Mouse (Mus musculus) spleen, postnatal 4 days (tissue): Measurements from ENCODE around the gene Exoc3l4.

Experiments
- DNase-seq, 2 experiments: peaks; one replicate each; pipeline ENCODE4 v3.0.0; 2022; ENCODE audit warnings: low spot score in 2 of 2

Exoc3l4 gene

GRCm38 (mm10) chr12:111434164-111434744, 17.4 kb downstream of the Exoc3l4 start:
- no peak for DNase-seq

GRCm38 (mm10) chr12:111434745-111435327, 18.0 kb downstream of the Exoc3l4 start:
- peak; percentile 56 to 68 for DNase-seq

- DNase-seq = no peak
These were observed 19.4 kb downstream of the Exoc3l4 start for GRCm38 (mm10) chr12:111436170-111436569.

GRCm38 (mm10) chr12:111436640-111437039, 19.8 kb downstream of the Exoc3l4 start:
- DNase-seq = peak in 1 of 2 experiments; percentile 69

- DNase-seq = no peak
These were observed 20.5 kb downstream of the Exoc3l4 start for GRCm38 (mm10) chr12:111437222-111437900.

GRCm38 (mm10) chr12:111438850-111439249, 22.0 kb downstream of the Exoc3l4 start:
- no peak for DNase-seq

- no peak for DNase-seq
These were observed 24.0 kb downstream of the Exoc3l4 start for GRCm38 (mm10) chr12:111440701-111441373.

- no peak for DNase-seq
These were observed 24.7 kb downstream of the Exoc3l4 start for GRCm38 (mm10) chr12:111441523-111441922.

GRCm38 (mm10) chr12:111442309-111443010, 25.6 kb downstream of the Exoc3l4 start, which contains the start of gene Tnfaip2:
Gene Tnfaip2, plus strand, starts transcription at chr12:111442469.
- DNase-seq = peak; percentile 93 to 94

GRCm38 (mm10) chr12:111443011-111443870, 26.4 kb downstream of the Exoc3l4 start:
- DNase-seq = peak; percentile 84 to 87

GRCm38 (mm10) chr12:111443921-111444831, 27.4 kb downstream of the Exoc3l4 start:
- peak in 1 of 2 experiments; percentile 71 for DNase-seq

GRCm38 (mm10) chr12:111445161-111445889, 28.5 kb downstream of the Exoc3l4 start:
- peak in 1 of 2 experiments; percentile 74 for DNase-seq

- DNase-seq = peak in 1 of 2 experiments; percentile 73
These were observed 29.2 kb downstream of the Exoc3l4 start for GRCm38 (mm10) chr12:111445890-111446613.

GRCm38 (mm10) chr12:111446745-111447144, 29.9 kb downstream of the Exoc3l4 start:
- DNase-seq = no peak

- DNase-seq = no peak
These were observed 30.5 kb downstream of the Exoc3l4 start for GRCm38 (mm10) chr12:111447350-111447749.

- no peak for DNase-seq
These were observed 31.3 kb downstream of the Exoc3l4 start for GRCm38 (mm10) chr12:111447898-111448760.
